Mouse (Mus musculus): ENCODE measurements around the gene Zkscan7. TPM values are rescaled to one million over a fixed set of nuclear protein-coding genes. Genes with fewer than 3 reads are reported as not detected.

Zkscan7 gene
- polyA plus RNA-seq, 1 experiment from 2014 or later, result 3.3 TPM

DNA sequence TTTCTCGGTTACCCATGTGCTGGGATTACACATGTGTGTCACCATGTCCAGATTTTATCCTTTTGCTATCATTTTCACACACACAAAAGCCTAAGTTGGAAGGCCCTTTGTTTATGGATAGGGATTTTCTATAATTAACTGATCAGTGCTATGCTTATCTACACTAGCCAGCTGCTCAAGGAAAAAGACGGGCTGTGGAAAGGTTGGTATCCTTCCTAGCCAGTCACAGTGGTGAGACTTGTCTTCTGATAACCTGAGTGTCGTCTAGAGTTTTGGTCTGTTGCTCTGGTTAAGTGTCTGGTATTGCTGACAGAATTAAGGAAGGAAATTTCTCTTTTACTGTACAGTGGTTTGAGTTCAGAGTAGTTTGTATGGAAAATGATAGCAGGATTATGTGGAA, 43.4 kb downstream of the Zkscan7 start:
- ATAC-seq (ENCODE audit: low FRiP score) (no peak), DNase-seq (ENCODE audit: low spot score, missing footprints) (no peak)
- 97% methylated on average over 3 of the region's 3 CpGs for WGBS
- Histone ChIP-seq H3K4me3 (ENCODE audit: low read depth, low read length) (no peak overlapping the region), H3K9ac (ENCODE audit: low read length) (no peak overlapping the region), H3K4me1 (ENCODE audit: control insufficient read depth, insufficient read depth, low read length) (no peaks in the 10 kb centered on the region; the same call in 1 of the 2 replicates), H3K9me3 (ENCODE audit: control insufficient read depth, low read length) (no peaks in the 10 kb centered on the region), H3K4me2 (no peak overlapping the region), H3K36me3 (ENCODE audit: control insufficient read depth, insufficient read depth, low read length) (peaks cover 58% of the 10 kb centered on the region), H3K27me3 (ENCODE audit: control insufficient read depth, insufficient read depth, low read length) (no peaks in the 10 kb centered on the region), H3K27ac (ENCODE audit: low read depth, low read length) (no peak overlapping the region)

Other genes with a start within 250 kb of the Zkscan7 start
- gene Topaz1, start 138.3 kb upstream of the Zkscan7 start, polyA plus RNA-seq (2014; fragmentation: Nextera tagmentation; extraction: Ambion mirVana), result not detected in 2 replicates
- gene Tcaim, start 80.1 kb upstream of the Zkscan7 start, polyA plus RNA-seq (2014; fragmentation: Nextera tagmentation; extraction: Ambion mirVana), result 5.7 and 5.8 TPM in 2 replicates
- gene Gm35549, start 41.6 kb upstream of the Zkscan7 start, polyA plus RNA-seq (2014; fragmentation: Nextera tagmentation; extraction: Ambion mirVana), result 0.38 TPM in 1 of 2 replicates, not detected in the other
- 78.9 and 79.9 TPM in 2 replicates for gene Zfp445, start 19.7 kb upstream of the Zkscan7 start, polyA plus RNA-seq (2014; fragmentation: Nextera tagmentation; extraction: Ambion mirVana)
- gene Zfp105, start 37.4 kb downstream of the Zkscan7 start, polyA plus RNA-seq (2014; fragmentation: Nextera tagmentation; extraction: Ambion mirVana), result 35.1 and 36.5 TPM in 2 replicates
- 37.0 and 38.9 TPM in 2 replicates for gene 1110059G10Rik, start 65.3 kb downstream of the Zkscan7 start, polyA plus RNA-seq (2014; fragmentation: Nextera tagmentation; extraction: Ambion mirVana)
- gene Kif15, start 65.4 kb downstream of the Zkscan7 start, polyA plus RNA-seq (2014; fragmentation: Nextera tagmentation; extraction: Ambion mirVana), result 61.6 and 67.8 TPM in 2 replicates
- gene Tmem42, start 135.6 kb downstream of the Zkscan7 start, polyA plus RNA-seq (2014; fragmentation: Nextera tagmentation; extraction: Ambion mirVana), result 19.2 and 23.1 TPM in 2 replicates
- gene Tgm4, start 149.0 kb downstream of the Zkscan7 start, polyA plus RNA-seq (2014; fragmentation: Nextera tagmentation; extraction: Ambion mirVana), result 0.38 and 0.43 TPM in 2 replicates
- gene Zdhhc3, start 227.5 kb downstream of the Zkscan7 start, polyA plus RNA-seq (2014; fragmentation: Nextera tagmentation; extraction: Ambion mirVana), result 60.3 and 68.4 TPM in 2 replicates
- gene Exosc7, start 227.5 kb downstream of the Zkscan7 start, polyA plus RNA-seq (2014; fragmentation: Nextera tagmentation; extraction: Ambion mirVana), result 115 and 129 TPM in 2 replicates

Data from midbrain, embryonic 11.5 days (tissue).